Comparison of ENCODE assay signal across 8 mouse cellular contexts in genomic region chr5:138994786-138995720, GRCm38 (mm10). TPM values are rescaled to one million over a fixed set of nuclear protein-coding genes. Genes with fewer than 3 reads are reported as not detected.
DNase-seq lines count a peak whose midpoint lies in the region; ATAC-seq and TF ChIP-seq lines count a peak whose summit lies in the region.

No protein-coding gene starts in this region.

- ATAC-seq in hindbrain, embryonic 14.5 days (ENCODE audit: low FRiP score) = peak; percentile 47

- H3K9me3 ChIP-seq in hindbrain, embryonic 14.5 days (ENCODE audit: control insufficient read depth, low read length) = no peaks in the 10 kb centered on the region

- peak overlapping the region; percentile 65 for H3K4me3 ChIP-seq in hindbrain, embryonic 14.5 days (replicated peaks; ENCODE audit: low read length)
- peak overlapping the region; percentile 94 for H3K4me3 ChIP-seq in left cerebral cortex, adult 2 months

- peaks cover 81% of the 10 kb centered on the region for H3K27me3 ChIP-seq in hindbrain, embryonic 14.5 days (ENCODE audit: control insufficient read depth, insufficient read depth, low read length)

- peak overlapping the region; percentile 81 for H3K9ac ChIP-seq in hindbrain, embryonic 14.5 days

- H3K27ac ChIP-seq in hindbrain, embryonic 14.5 days = peak overlapping the region; percentile 86
- peak overlapping the region; percentile 98 for H3K27ac ChIP-seq in left cerebral cortex, adult 2 months

- peak overlapping the region; percentile 90 for H3K4me2 ChIP-seq in hindbrain, embryonic 14.5 days (replicated peaks)

- no peaks in the 10 kb centered on the region for H3K36me3 ChIP-seq in hindbrain, embryonic 14.5 days (replicated peaks; ENCODE audit: control insufficient read depth, insufficient read depth)

- intact Hi-C loops in left cerebral cortex, adult 2 months (cut with DNase I) = loop anchor here (2.0 to 5.0 kb wide), 2 partner anchors 94 to 182 kb away; no protein-coding TSS in a partner anchor

- under 1% methylated on average over 82 of the region's 127 CpGs for WGBS in hindbrain, embryonic 14.5 days

- peaks cover 52% of the 10 kb centered on the region for H3K4me1 ChIP-seq in hindbrain, embryonic 14.5 days (replicated peaks; ENCODE audit: control insufficient read depth, insufficient read depth, low read length)

- peak; percentile 75 for DNase-seq in R1 (ENCODE audit: low read depth, low spot score)
- DNase-seq in cerebellum, adult 9-11 months = peak; percentile 64
- peak; percentile 69 for DNase-seq in gastrocnemius, adult 18-20 months (ENCODE audit: low spot score)
- peak; percentile 57 for DNase-seq in hindbrain, embryonic 14.5 days (ENCODE audit: low spot score)
- DNase-seq in left cerebral cortex, adult 2 months (ENCODE audit: extremely low spot score in 1 of 2, low spot score in 2 of 2) = peak; percentile 74 to 78
- DNase-seq in lung, postnatal 36 days = peak; percentile 81
- peak; percentile 83 to 84 for DNase-seq in right cerebral cortex, postnatal 10 days (ENCODE audit: low spot score in 2 of 2)
- DNase-seq in B cell, adult 2 months = no peak

- TF ChIP-seq CTCF in left cerebral cortex, adult 2 months (IDR thresholded peaks at IDR 0.05) = no peak; the same call in none of the 2 replicates

RNA-seq across cellular contexts. Expression of gene Pdgfa, which starts 2.1 kb away (rescaled TPM):
- total RNA-seq in gastrocnemius, adult 18-20 months (2021) = 10 to 100 TPM; 18.8 to 22.9 TPM
- polyA plus RNA-seq in hindbrain, embryonic 14.5 days (2014; fragmentation: Nextera tagmentation; extraction: Ambion mirVana) = 24.7 and 30.1 TPM in 2 replicates
- 10 to 100 TPM; 52.1 to 53.0 TPM for total RNA-seq in left cerebral cortex, adult 2 months (2021)

Comparison
In these comparisons a context has a peak if more than half of its experiments do, and no peak if none do; other contexts are left out.
1. DNase-seq: peak in R1 (single experiment), cerebellum, adult 9-11 months (single experiment), gastrocnemius, adult 18-20 months (single experiment), hindbrain, embryonic 14.5 days (single experiment), left cerebral cortex, adult 2 months (2 of 2), lung, postnatal 36 days (single experiment) and right cerebral cortex, postnatal 10 days (2 of 2); none in B cell, adult 2 months (0 of 2).